Mouse (Mus musculus) gastrocnemius, adult 2 months (tissue): ENCODE measurements at regions not wholly inside any gene's neighbourhood (a gene's known extent, or its start where the extent isn't known, plus 50 kb on each side); places are given as distances from the start of the nearest gene placed in this dataset.

Experiments used
- DNase-seq: peaks from one replicate; pipeline ENCODE4 v3.0.0; 2022
- H3K27ac ChIP-seq: fragments of 200-600 bp; 2 replicates; pipeline ENCODE4 v1.8.1; 2022; ENCODE audit warnings: mild to moderate bottlenecking
- H3K4me3 ChIP-seq: fragments of 200-600 bp; 2 replicates; pipeline ENCODE4 v1.8.1; 2022; ENCODE audit warnings: mild to moderate bottlenecking, moderate library complexity
- CTCF ChIP-seq: fragments of 200-600 bp; IDR thresholded peaks from 2 replicates; pipeline ENCODE4 v1.8.1; 2022; ENCODE audit warnings: antibody characterized with exemption, mild to moderate bottlenecking, moderate library complexity
- intact Hi-C: fragments of 180-260 bp; cut with DNase I; formaldehyde crosslinking; loops from one replicate; pipeline ENCODE4 v1.15.1; 2025

GRCm38 (mm10) chr16:93051233-93051632 lies 225.3 kb upstream of the Runx1 start:
- Histone ChIP-seq H3K27ac (no peak overlapping the region), H3K4me3 (no peak overlapping the region)
- DNase-seq, result no peak
- TF ChIP-seq CTCF, result no peak
- intact Hi-C loops, result no loop called here

GRCm38 (mm10) chr16:93048418-93048932 lies 222.5 kb upstream of the Runx1 start:
- Histone ChIP-seq H3K4me3 (no peak overlapping the region), H3K27ac (no peak overlapping the region; the same call in 1 of the 2 replicates)
- intact Hi-C loops, result no loop called here
- no peak for TF ChIP-seq CTCF
- peak; percentile 28 for DNase-seq

GRCm38 (mm10) chr16:93047594-93047993 lies 221.6 kb upstream of the Runx1 start:
- intact Hi-C loops, result no loop called here
- no peak for DNase-seq
- no peak for TF ChIP-seq CTCF

GRCm38 (mm10) chr16:93046221-93046620 lies 220.3 kb upstream of the Runx1 start:
- Histone ChIP-seq H3K27ac (no peak overlapping the region), H3K4me3 (no peak overlapping the region)
- no peak for DNase-seq
- intact Hi-C loops, result no loop called here
- TF ChIP-seq CTCF, result no peak

More at GRCm38 (mm10) chr16:93047594-93047993, 221.6 kb upstream of the Runx1 start:
- H3K4me3 ChIP-seq, result no peak overlapping the region
- no peak overlapping the region for H3K27ac ChIP-seq

GRCm38 (mm10) chr16:93043355-93043754 lies 217.4 kb upstream of the Runx1 start:
- H3K27ac ChIP-seq, result no peak overlapping the region
- no peak overlapping the region for H3K4me3 ChIP-seq
- TF ChIP-seq CTCF, result no peak
- no peak for DNase-seq
- intact Hi-C loops, result no loop called here

GRCm38 (mm10) chr16:93042941-93043340 lies 217.0 kb upstream of the Runx1 start:
- Histone ChIP-seq H3K27ac (no peak overlapping the region), H3K4me3 (no peak overlapping the region)
- intact Hi-C loops, result no loop called here
- no peak for TF ChIP-seq CTCF
- no peak for DNase-seq

GRCm38 (mm10) chr16:93042491-93042890 lies 216.5 kb upstream of the Runx1 start:
- intact Hi-C loops, result no loop called here
- no peak overlapping the region for H3K4me3 ChIP-seq
- no peak for DNase-seq
- H3K27ac ChIP-seq, result no peak overlapping the region
- TF ChIP-seq CTCF, result no peak

- no peak for DNase-seq
- no peak for TF ChIP-seq CTCF
- intact Hi-C loops, result no loop called here
These were observed 215.9 kb upstream of the Runx1 start for GRCm38 (mm10) chr16:93041887-93042286.

GRCm38 (mm10) chr16:93041399-93041798 lies 215.4 kb upstream of the Runx1 start:
- H3K27ac ChIP-seq, result no peak overlapping the region
- intact Hi-C loops, result no loop called here
- H3K4me3 ChIP-seq, result no peak overlapping the region
- no peak for DNase-seq
- no peak for TF ChIP-seq CTCF

More at GRCm38 (mm10) chr16:93041887-93042286, 215.9 kb upstream of the Runx1 start:
- no peak overlapping the region for H3K4me3 ChIP-seq
- H3K27ac ChIP-seq, result no peak overlapping the region

GRCm38 (mm10) chr16:93035626-93036025 lies 209.7 kb upstream of the Runx1 start:
- no peak overlapping the region for H3K27ac ChIP-seq
- intact Hi-C loops, result no loop called here
- H3K4me3 ChIP-seq, result no peak overlapping the region
- DNase-seq, result no peak
- no peak for TF ChIP-seq CTCF

GRCm38 (mm10) chr16:93033943-93034342 lies 208.0 kb upstream of the Runx1 start:
- no peak overlapping the region for H3K27ac ChIP-seq
- H3K4me3 ChIP-seq, result no peak overlapping the region
- DNase-seq, result no peak

GRCm38 (mm10) chr16:93031624-93032023 lies 205.7 kb upstream of the Runx1 start:
- H3K4me3 ChIP-seq, result no peak overlapping the region
- no peak for TF ChIP-seq CTCF
- intact Hi-C loops, result no loop called here
- no peak for DNase-seq
- H3K27ac ChIP-seq, result peak overlapping the region; percentile 48

More at GRCm38 (mm10) chr16:93033943-93034342, 208.0 kb upstream of the Runx1 start:
- intact Hi-C loops, result no loop called here
- TF ChIP-seq CTCF, result no peak

GRCm38 (mm10) chr16:93028640-93029039 lies 202.7 kb upstream of the Runx1 start:
- TF ChIP-seq CTCF, result no peak
- intact Hi-C loops, result loop anchor here (10.0 kb wide), 1 partner anchor 204 kb away; the partner anchor contains the start of gene Runx1
- peak overlapping the region; percentile 12; the same call in 1 of the 2 replicates for H3K27ac ChIP-seq
- H3K4me3 ChIP-seq, result no peak overlapping the region
- DNase-seq, result peak; percentile 29

- Histone ChIP-seq H3K27ac (no peak overlapping the region), H3K4me3 (no peak overlapping the region)
- TF ChIP-seq CTCF, result no peak
- intact Hi-C loops, result loop anchor here (10.0 kb wide), 1 partner anchor 203 kb away; the partner anchor contains the start of gene Runx1
- DNase-seq, result no peak
These were observed 202.1 kb upstream of the Runx1 start for GRCm38 (mm10) chr16:93028016-93028415.
